Mouse (Mus musculus) stomach, embryonic 14.5 days (tissue): ENCODE data around the gene Gpha2. TPM values are rescaled to one million over a fixed set of nuclear protein-coding genes. Genes with fewer than 3 reads are reported as not detected.

Experiments used
- ATAC-seq: fragments of 200-750 bp; cut with Nextera tagmentation; 2 replicates; pipeline ENCODE4 v1.8.0; 2017; ENCODE audit warnings: low read depth, moderate TSS enrichment; ENCODE audit not compliant: insufficient number of reproducible peaks, insufficient read depth, low FRiP score
- H3K27ac ChIP-seq: fragments of 300-500 bp; sonication (generic); 2 replicates; pipeline ENCODE4 v1.5.1; 2014; ENCODE audit warnings: mild to moderate bottlenecking, low read length, moderate library complexity, mixed read lengths
- H3K27me3 ChIP-seq: fragments of 300-500 bp; sonication (generic); 2 replicates; pipeline ENCODE4 v1.6.1; 2014; ENCODE audit warnings: low read length, control low read depth, mixed read lengths; ENCODE audit not compliant: control insufficient read depth, insufficient read depth
- H3K36me3 ChIP-seq: fragments of 300-500 bp; sonication (generic); 2 replicates; pipeline ENCODE4 v1.6.1; 2014; ENCODE audit warnings: mild to moderate bottlenecking, control low read depth, low read length, moderate library complexity, mixed read lengths; ENCODE audit not compliant: control insufficient read depth, insufficient read depth
- H3K4me1 ChIP-seq: fragments of 300-500 bp; sonication (generic); 2 replicates; pipeline ENCODE4 v1.6.1; 2014; ENCODE audit warnings: low read length, control low read depth, mixed read lengths; ENCODE audit not compliant: control insufficient read depth, insufficient read depth
- H3K4me2 ChIP-seq: fragments of 300-500 bp; sonication (generic); replicated peaks from 2 replicates; pipeline ENCODE4 v1.6.1; 2014; ENCODE audit warnings: low read depth, low read length, control low read depth
- H3K4me3 ChIP-seq: fragments of 300-500 bp; sonication (generic); 2 replicates; pipeline ENCODE4 v1.5.1; 2014; ENCODE audit warnings: low read depth, low read length, control low read depth
- H3K9ac ChIP-seq: fragments of 300-500 bp; sonication (generic); replicated peaks from 2 replicates; pipeline ENCODE4 v1.6.1; 2014; ENCODE audit warnings: low read depth, mild to moderate bottlenecking, control low read depth, low read length, moderate library complexity, mixed read lengths
- H3K9me3 ChIP-seq: fragments of 300-500 bp; sonication (generic); 2 replicates; pipeline ENCODE4 v1.6.1; 2016; ENCODE audit warnings: low read depth, low read length, control low read depth; ENCODE audit not compliant: control insufficient read depth
- WGBS: fragments of 180-500 bp; shearing (Covaris S2); extraction: QIAGEN DNeasy Blood & Tissue Kit; methylation state at CpG from one replicate; pipeline ENCODE4 v1.1.7; 2014; 5-methylcytosine and 5-hydroxymethylcytosine counted together
- polyA plus RNA-seq: library from polyadenylated mRNA; unstranded; fragments of >200 nt; fragmentation: Nextera tagmentation; extraction: Ambion mirVana; gene quantifications from 2 replicates; pipeline ENCODE4 v1.2.1, GENCODE M21; 2014

Gpha2 gene
- polyA plus RNA-seq, result 0.90 TPM in 1 of 2 replicates, not detected in the other

- Histone ChIP-seq H3K27ac (no peak within 1 kb of the TSS), H3K36me3 (peaks cover 16% of the 10 kb centered on the region; the same call in 1 of the 2 replicates), H3K27me3 (no peaks in the 10 kb centered on the region), H3K4me2 (no peak within 1 kb of the TSS), H3K9ac (no peak within 1 kb of the TSS), H3K4me1 (no peaks in the 10 kb centered on the region), H3K4me3 (no peak within 1 kb of the TSS), H3K9me3 (no peaks in the 10 kb centered on the region)
- ATAC-seq, result 0 out of 2 replicates have a peak, but pooled peaks have one; percentile 36
- 9% methylated on average over 2 of the region's 2 CpGs for WGBS
Observed at GRCm38 (mm10) chr19:6226135-6226534, at the start of gene Gpha2. Gpha2 (plus strand) TSS chr19:6226380.

- 87% methylated on average over 4 of the region's 6 CpGs for WGBS
- Histone ChIP-seq H3K4me1 (no peaks in the 10 kb centered on the region), H3K9ac (no peak overlapping the region), H3K27ac (no peak overlapping the region), H3K4me3 (no peak overlapping the region), H3K4me2 (no peak overlapping the region), H3K27me3 (no peaks in the 10 kb centered on the region), H3K36me3 (no peaks in the 10 kb centered on the region), H3K9me3 (no peaks in the 10 kb centered on the region)
- ATAC-seq, result no peak
Observed at GRCm38 (mm10) chr19:6178775-6179174, 47.4 kb upstream of the Gpha2 start.

GRCm38 (mm10) chr19:6181629-6182028 is 44.6 kb upstream of the Gpha2 start:
- no peak for ATAC-seq
- H3K36me3 ChIP-seq, result no peaks in the 10 kb centered on the region
- H3K9me3 ChIP-seq, result no peaks in the 10 kb centered on the region
- no peak overlapping the region for H3K27ac ChIP-seq
- no peak overlapping the region for H3K4me2 ChIP-seq
- H3K9ac ChIP-seq, result no peak overlapping the region
- no peak overlapping the region for H3K4me3 ChIP-seq
- no peaks in the 10 kb centered on the region for H3K4me1 ChIP-seq
- WGBS, result 8% methylated on average over 5 of the region's 5 CpGs
- no peaks in the 10 kb centered on the region for H3K27me3 ChIP-seq

- no peak for ATAC-seq
- no peak overlapping the region for H3K27ac ChIP-seq
- H3K9me3 ChIP-seq, result no peaks in the 10 kb centered on the region
- no peak overlapping the region for H3K4me3 ChIP-seq
- no peak overlapping the region for H3K4me2 ChIP-seq
- no peaks in the 10 kb centered on the region for H3K36me3 ChIP-seq
- no peaks in the 10 kb centered on the region for H3K27me3 ChIP-seq
- H3K9ac ChIP-seq, result no peak overlapping the region
- 28% methylated on average over 3 of the region's 3 CpGs for WGBS
- no peaks in the 10 kb centered on the region for H3K4me1 ChIP-seq
Observed at GRCm38 (mm10) chr19:6182534-6182933, 43.6 kb upstream of the Gpha2 start.

- no peak within 1 kb of the TSS for H3K9ac ChIP-seq
- H3K27ac ChIP-seq, result no peak within 1 kb of the TSS
- no peak within 1 kb of the TSS for H3K4me3 ChIP-seq
- H3K4me1 ChIP-seq, result no peaks in the 10 kb centered on the region
- no peaks in the 10 kb centered on the region for H3K9me3 ChIP-seq
- ATAC-seq, result no peak
- no peak within 1 kb of the TSS for H3K4me2 ChIP-seq
- H3K36me3 ChIP-seq, result no peaks in the 10 kb centered on the region
- H3K27me3 ChIP-seq, result no peaks in the 10 kb centered on the region
- 84% methylated on average over 23 of the region's 23 CpGs for WGBS
Observed at GRCm38 (mm10) chr19:6184131-6184530, 42.0 kb upstream of the Gpha2 start, which contains the start of gene Majin. Majin (plus strand) TSS chr19:6184388.

- H3K27me3 ChIP-seq, result no peaks in the 10 kb centered on the region
- no peak overlapping the region for H3K9ac ChIP-seq
- H3K9me3 ChIP-seq, result no peaks in the 10 kb centered on the region
- H3K27ac ChIP-seq, result no peak overlapping the region
- H3K4me3 ChIP-seq, result no peak overlapping the region
- H3K4me1 ChIP-seq, result no peaks in the 10 kb centered on the region
- H3K4me2 ChIP-seq, result no peak overlapping the region
- H3K36me3 ChIP-seq, result no peaks in the 10 kb centered on the region
- no peak for ATAC-seq
- WGBS, result 71% methylated on average over 2 of the region's 2 CpGs
Observed at GRCm38 (mm10) chr19:6204265-6204664, 21.9 kb upstream of the Gpha2 start.

GRCm38 (mm10) chr19:6206716-6207115 is 19.5 kb upstream of the Gpha2 start:
- Histone ChIP-seq H3K27me3 (no peaks in the 10 kb centered on the region), H3K4me1 (no peaks in the 10 kb centered on the region), H3K9me3 (no peaks in the 10 kb centered on the region), H3K9ac (no peak overlapping the region), H3K4me3 (no peak overlapping the region), H3K4me2 (no peak overlapping the region), H3K36me3 (no peaks in the 10 kb centered on the region), H3K27ac (no peak overlapping the region)
- 71% methylated on average over 5 of the region's 5 CpGs for WGBS
- ATAC-seq, result no peak

- no peak overlapping the region for H3K4me2 ChIP-seq
- H3K9ac ChIP-seq, result no peak overlapping the region
- no peak for ATAC-seq
- H3K27me3 ChIP-seq, result no peaks in the 10 kb centered on the region
- H3K9me3 ChIP-seq, result no peaks in the 10 kb centered on the region
- 44% methylated on average over 6 of the region's 6 CpGs for WGBS
- H3K36me3 ChIP-seq, result no peaks in the 10 kb centered on the region
- H3K4me1 ChIP-seq, result no peaks in the 10 kb centered on the region
- H3K27ac ChIP-seq, result no peak overlapping the region
- H3K4me3 ChIP-seq, result no peak overlapping the region
Observed at GRCm38 (mm10) chr19:6216046-6216705, 10.0 kb upstream of the Gpha2 start.

- Histone ChIP-seq H3K9me3 (no peaks in the 10 kb centered on the region), H3K4me3 (no peak overlapping the region), H3K27me3 (no peaks in the 10 kb centered on the region), H3K4me2 (no peak overlapping the region), H3K9ac (no peak overlapping the region), H3K36me3 (no peaks in the 10 kb centered on the region), H3K27ac (no peak overlapping the region), H3K4me1 (no peaks in the 10 kb centered on the region)
- WGBS, result 70% methylated on average over 6 of the region's 6 CpGs
- no peak for ATAC-seq
Observed at GRCm38 (mm10) chr19:6218606-6219005, 7.6 kb upstream of the Gpha2 start.
